Comparison of ENCODE assay signal across 24 mouse cellular contexts in genomic region chr13:46261244-46261643, GRCm38 (mm10). TPM values are rescaled to one million over a fixed set of nuclear protein-coding genes. Genes with fewer than 3 reads are reported as not detected.
"Had no signal": no experiment of that assay in that cellular context is flagged by ENCODE, and none has a peak within 500 bp of the region (broad histone marks: within the 10 kb centered on the region; RNA-seq: fewer than 3 reads in every experiment).

No protein-coding gene starts in this region.

- ATAC-seq: midbrain, embryonic 16.5 days had no signal

- H3K4me1 ChIP-seq: midbrain, embryonic 10.5 days; midbrain, embryonic 12.5 days; neural tube, embryonic 13.5 days; neural tube, embryonic 15.5 days had no signal

- H3K4me2 ChIP-seq: lung, embryonic 14.5 days; midbrain, embryonic 12.5 days; neural tube, embryonic 13.5 days; neural tube, embryonic 15.5 days had no signal

- DNase-seq: lung, adult 18-20 months; lung, embryonic 14.5 days; lung, postnatal 10 days; lung, postnatal 4 days; midbrain, embryonic 14.5 days; retina, postnatal 1 day; right cerebral cortex, adult 18-20 months; right cerebral cortex, postnatal 25 days; right cerebral cortex, postnatal 4 days; spleen, adult 18-20 months; thymus, adult 18-20 months; thymus, postnatal 14 days; thymus, postnatal 36 days had no signal

- H3K36me3 ChIP-seq: midbrain, embryonic 10.5 days; midbrain, embryonic 12.5 days; neural tube, embryonic 13.5 days; neural tube, embryonic 15.5 days had no signal

- H3K9ac ChIP-seq: lung, embryonic 14.5 days; midbrain, embryonic 12.5 days; neural tube, embryonic 13.5 days; neural tube, embryonic 15.5 days had no signal

- H3K27me3 ChIP-seq: neural tube, embryonic 13.5 days; neural tube, embryonic 15.5 days had no signal

- H3K27ac ChIP-seq: midbrain, embryonic 10.5 days; midbrain, embryonic 12.5 days; neural tube, embryonic 13.5 days; neural tube, embryonic 15.5 days had no signal

- H3K4me3 ChIP-seq: midbrain, embryonic 10.5 days; midbrain, embryonic 12.5 days; myocyte; neural tube, embryonic 13.5 days; neural tube, embryonic 15.5 days had no signal

- H3K9me3 ChIP-seq: midbrain, embryonic 10.5 days; midbrain, embryonic 12.5 days; neural tube, embryonic 13.5 days; neural tube, embryonic 15.5 days had no signal

RNA-seq across cellular contexts. Expression of gene Stmnd1, which starts 12.3 kb away (rescaled TPM):
- total RNA-seq: megakaryocyte, adult 5-6 weeks; megakaryocyte-erythroid progenitor cell, adult 5-6 weeks had no signal
- polyA plus RNA-seq: lung, embryonic 14.5 days; midbrain, embryonic 10.5 days; midbrain, embryonic 12.5 days; midbrain, embryonic 14.5 days; midbrain, embryonic 16.5 days; neural tube, embryonic 11.5 days; small intestine, adult 2 months; stomach, embryonic 14.5 days had no signal
